Mouse (Mus musculus) forebrain, embryonic 11.5 days (tissue): Measurements from ENCODE around the gene Inafm2. TPM values are rescaled to one million over a fixed set of nuclear protein-coding genes. Genes with fewer than 3 reads are reported as not detected.

Experiments used
- ATAC-seq: fragments of 200-750 bp; cut with Nextera tagmentation; replicated peaks from 2 replicates; pipeline ENCODE4 v1.8.0; 2017; ENCODE audit warnings: moderate TSS enrichment; ENCODE audit not compliant: low FRiP score
- DNase-seq: peaks from one replicate; pipeline ENCODE4 v3.0.0-alpha.2; 2017; ENCODE audit warnings: low spot score
- H3K27ac ChIP-seq: fragments of 300-500 bp; sonication (generic); 2 replicates; pipeline ENCODE4 v1.5.1; 2014; ENCODE audit warnings: low read depth, low read length
- H3K27me3 ChIP-seq: fragments of 300-500 bp; sonication (generic); 2 replicates; pipeline ENCODE4 v1.6.1; 2014; ENCODE audit warnings: mild to moderate bottlenecking, low read length, mixed read lengths; ENCODE audit not compliant: control insufficient read depth, insufficient read depth
- H3K36me3 ChIP-seq: fragments of 300-500 bp; sonication (generic); 2 replicates; pipeline ENCODE4 v1.6.1; 2014; ENCODE audit warnings: mild to moderate bottlenecking, low read length, moderate library complexity, mixed read lengths; ENCODE audit not compliant: control insufficient read depth, insufficient read depth
- H3K4me1 ChIP-seq: fragments of 300-500 bp; sonication (generic); replicated peaks from 2 replicates; pipeline ENCODE4 v1.6.1; 2014; ENCODE audit warnings: low read length, mixed read lengths; ENCODE audit not compliant: control insufficient read depth, insufficient read depth
- H3K4me2 ChIP-seq: fragments of 300-500 bp; sonication (generic); 2 replicates; pipeline ENCODE4 v1.6.1; 2014; ENCODE audit warnings: low read depth, mild to moderate bottlenecking, low read length, moderate library complexity, mixed read lengths; ENCODE audit not compliant: severe bottlenecking
- H3K4me3 ChIP-seq: fragments of 300-500 bp; sonication (generic); 2 replicates; pipeline ENCODE4 v1.5.1; 2014; ENCODE audit warnings: low read depth, low read length
- H3K9ac ChIP-seq: fragments of 300-500 bp; sonication (generic); 2 replicates; pipeline ENCODE4 v1.6.1; 2014; ENCODE audit warnings: low read length
- H3K9me3 ChIP-seq: fragments of 300-500 bp; sonication (generic); 2 replicates; pipeline ENCODE4 v1.6.1; 2016; ENCODE audit warnings: low read length, mixed read lengths; ENCODE audit not compliant: control insufficient read depth
- WGBS: fragments of 180-500 bp; shearing (Covaris S2); extraction: QIAGEN DNeasy Blood & Tissue Kit; methylation state at CpG from one replicate; pipeline ENCODE4 v1.1.7; 2014; 5-methylcytosine and 5-hydroxymethylcytosine counted together
- polyA plus RNA-seq: library from polyadenylated mRNA; unstranded; fragments of >200 nt; fragmentation: Nextera tagmentation; extraction: Ambion mirVana; gene quantifications from 2 replicates; pipeline ENCODE4 v1.2.1, GENCODE M21; 2014

The Inafm2 gene
- polyA plus RNA-seq, 1 experiment from 2014 or later = 30.4 TPM

DNA sequence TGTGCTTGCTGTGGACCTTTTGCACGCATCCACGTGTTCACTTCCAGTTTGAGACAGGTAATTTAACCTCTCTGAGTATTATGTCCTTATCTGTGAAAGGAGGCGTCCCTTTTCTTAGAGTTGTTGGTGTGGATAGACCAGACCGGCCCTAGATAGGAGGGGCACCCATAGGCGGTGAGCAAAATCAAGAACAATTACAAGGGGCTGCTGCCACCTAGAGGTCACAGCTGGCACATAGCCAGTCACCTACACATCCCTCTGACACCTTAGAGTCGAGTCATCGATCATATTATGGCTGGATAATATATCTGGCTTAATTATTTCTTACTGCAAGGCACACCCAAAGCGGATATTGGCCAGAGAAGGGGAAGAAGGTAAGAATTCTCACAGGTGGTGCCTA lies 14.3 kb downstream of the Inafm2 start:
- Histone ChIP-seq H3K27me3 (peaks cover 7% of the 10 kb centered on the region), H3K4me2 (no peak overlapping the region), H3K4me1 (peaks cover 25% of the 10 kb centered on the region), H3K9me3 (no peaks in the 10 kb centered on the region), H3K4me3 (no peak overlapping the region), H3K27ac (no peak overlapping the region), H3K9ac (no peak overlapping the region), H3K36me3 (no peaks in the 10 kb centered on the region)
- DNase-seq = peak; percentile 80
- ATAC-seq = peak; percentile 31
- WGBS = 8% methylated on average over 8 of the region's 8 CpGs

DNA sequence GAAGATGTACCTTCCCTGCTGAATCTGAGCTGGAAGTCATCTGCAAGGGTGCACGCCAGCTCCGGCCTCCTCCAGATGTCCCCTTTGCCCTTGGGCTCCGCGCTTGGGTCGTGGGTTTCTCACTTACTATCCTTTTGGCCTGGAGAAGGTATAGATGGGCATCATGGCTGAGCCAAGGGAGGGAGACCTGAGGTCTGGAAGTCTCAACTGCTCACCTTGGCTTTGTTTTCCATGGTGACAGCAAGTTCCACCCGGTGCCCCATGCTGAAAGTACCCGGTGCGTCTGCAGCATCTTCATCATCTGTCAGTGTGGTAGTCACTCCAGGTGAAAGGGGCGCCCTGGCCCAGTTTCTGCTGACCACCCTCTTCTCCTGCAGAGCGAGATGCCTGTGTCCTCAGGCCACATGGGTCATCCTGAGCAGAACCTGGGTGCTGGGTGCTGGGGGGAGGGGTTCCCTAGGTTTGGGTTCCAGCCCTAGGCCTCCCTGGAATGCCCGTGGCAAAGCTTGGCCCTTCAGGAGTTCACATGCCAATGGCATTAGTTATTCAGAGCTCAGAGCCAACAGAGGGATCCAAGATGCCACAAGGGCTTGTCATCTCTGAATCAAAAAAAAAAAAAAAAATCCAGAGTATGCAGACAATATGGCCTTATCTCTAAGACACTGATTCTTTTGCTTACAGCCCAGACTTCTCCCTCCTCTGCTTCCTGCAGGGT lies 14.9 kb downstream of the Inafm2 start:
- H3K4me2 ChIP-seq = no peak overlapping the region
- peaks cover 7% of the 10 kb centered on the region for H3K27me3 ChIP-seq
- H3K9me3 ChIP-seq = no peaks in the 10 kb centered on the region
- ATAC-seq (no peak), DNase-seq (no peak)
- no peak overlapping the region for H3K9ac ChIP-seq
- peaks cover 25% of the 10 kb centered on the region for H3K4me1 ChIP-seq
- H3K27ac ChIP-seq = no peak overlapping the region
- H3K36me3 ChIP-seq = no peaks in the 10 kb centered on the region
- no peak overlapping the region for H3K4me3 ChIP-seq
- WGBS = 82% methylated on average over 11 of the region's 11 CpGs

DNA sequence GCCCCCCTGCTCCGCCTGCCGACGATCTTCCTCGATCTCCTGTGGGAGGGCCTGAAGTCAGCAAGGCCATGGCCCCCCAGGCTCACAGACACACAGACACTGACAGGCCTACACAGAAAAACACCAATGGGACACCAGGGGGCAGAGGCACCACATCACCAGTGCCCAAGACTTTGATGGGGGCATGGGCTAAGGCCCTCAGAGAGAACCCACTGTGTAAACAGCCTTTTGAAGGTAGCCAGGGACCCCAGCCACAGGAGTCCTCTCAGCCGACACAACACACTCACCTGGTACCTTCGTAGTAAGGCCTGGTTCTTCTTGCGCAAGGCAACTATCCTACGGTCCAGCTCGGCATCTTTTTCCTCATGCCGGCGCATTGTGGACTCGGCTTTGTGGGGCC lies 15.8 kb downstream of the Inafm2 start:
- Histone ChIP-seq H3K4me1 (peaks cover 25% of the 10 kb centered on the region), H3K4me3 (no peak overlapping the region), H3K27ac (no peak overlapping the region), H3K9ac (peak overlapping the region; percentile 57; the same call in 1 of the 2 replicates), H3K36me3 (no peaks in the 10 kb centered on the region), H3K4me2 (peak overlapping the region; percentile 55; the same call in 1 of the 2 replicates), H3K9me3 (no peaks in the 10 kb centered on the region), H3K27me3 (peaks cover 7% of the 10 kb centered on the region)
- ATAC-seq = no peak
- no peak for DNase-seq
- WGBS = 80% methylated on average over 12 of the region's 12 CpGs

DNA sequence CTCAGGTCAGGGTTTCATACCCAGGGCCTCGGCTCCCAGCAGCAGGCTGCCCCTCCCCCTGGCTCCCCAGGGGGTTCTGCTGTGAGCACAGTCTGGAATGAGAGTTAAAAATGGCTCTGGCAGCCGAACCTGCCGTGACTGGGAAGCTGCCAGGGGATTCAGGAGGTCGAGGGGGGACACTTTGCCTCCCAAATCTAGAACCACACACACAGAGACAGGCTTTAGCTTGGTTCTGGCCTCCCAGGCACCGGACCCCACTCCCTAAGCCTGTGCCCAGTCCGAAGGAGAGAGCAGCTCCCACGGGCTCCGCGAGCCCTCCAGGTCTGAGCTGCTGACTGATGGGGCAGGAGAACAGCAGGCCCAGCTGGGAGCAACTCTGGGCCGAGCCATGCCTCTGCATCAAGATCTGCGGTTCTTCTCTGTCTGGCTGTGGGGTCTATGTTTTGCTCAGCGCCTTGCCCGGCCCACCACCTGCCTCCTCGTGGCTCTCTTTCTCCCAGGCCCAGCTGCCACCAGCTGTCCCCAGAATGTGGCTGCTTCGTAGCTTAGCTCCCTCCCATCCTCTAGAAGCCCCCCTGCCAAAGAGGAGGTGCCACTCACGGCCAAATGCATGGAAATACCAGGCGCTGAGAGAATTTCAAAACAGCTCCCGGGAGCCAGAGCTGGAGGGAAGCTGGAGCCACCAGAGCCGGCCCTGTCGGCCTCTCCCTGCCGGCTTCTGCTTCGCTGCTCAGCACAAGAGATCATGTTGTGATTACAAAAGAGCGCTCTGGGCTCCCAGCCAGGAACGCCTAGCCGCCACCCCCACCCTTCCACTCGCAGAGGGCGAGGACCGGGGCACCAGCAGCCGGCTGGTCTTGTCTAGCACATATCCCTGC lies 16.6 kb downstream of the Inafm2 start, which contains the start of gene Ccdc9b:
Gene Ccdc9b, minus strand, starts transcription at position 756 of the 878 bp plus-strand sequence.
- Histone ChIP-seq H3K9ac (peak within 1 kb of the TSS; percentile 57), H3K9me3 (no peaks in the 10 kb centered on the region), H3K4me1 (peaks cover 25% of the 10 kb centered on the region), H3K36me3 (no peaks in the 10 kb centered on the region), H3K27me3 (peaks cover 7% of the 10 kb centered on the region), H3K27ac (peak within 1 kb of the TSS; percentile 71), H3K4me2 (peak within 1 kb of the TSS; percentile 55), H3K4me3 (peak within 1 kb of the TSS; percentile 5)
- WGBS = 5% methylated on average over 29 of the region's 29 CpGs
- peak; percentile 89 for DNase-seq
- ATAC-seq = peak; percentile 72

DNA sequence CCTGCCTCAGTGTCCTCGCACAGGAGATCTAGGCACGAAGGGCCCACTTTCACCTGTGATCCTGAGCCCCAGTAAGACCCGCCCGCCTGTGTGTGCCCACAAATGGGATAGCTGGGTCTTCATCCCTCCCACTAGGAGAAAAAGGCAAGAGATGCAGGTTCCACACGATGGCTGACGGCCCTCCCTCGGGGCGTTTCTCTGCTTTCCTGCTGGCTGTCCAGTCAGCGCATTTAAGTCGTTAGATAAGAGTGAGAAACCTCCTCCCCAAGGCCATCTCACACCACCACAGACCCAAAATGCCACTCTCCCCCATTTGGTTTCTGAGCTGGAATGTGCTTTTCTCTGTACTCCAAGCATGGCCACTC lies 17.2 kb downstream of the Inafm2 start:
- Histone ChIP-seq H3K4me2 (peak overlapping the region; percentile 55), H3K4me1 (peaks cover 25% of the 10 kb centered on the region), H3K36me3 (no peaks in the 10 kb centered on the region), H3K27ac (peak overlapping the region; percentile 71; the same call in 1 of the 2 replicates), H3K27me3 (peaks cover 7% of the 10 kb centered on the region), H3K9me3 (no peaks in the 10 kb centered on the region), H3K9ac (peak overlapping the region; percentile 23; the same call in 1 of the 2 replicates), H3K4me3 (peak overlapping the region; percentile 5)
- DNase-seq (no peak), ATAC-seq (no peak)
- WGBS = 12% methylated on average over 10 of the region's 10 CpGs

DNA sequence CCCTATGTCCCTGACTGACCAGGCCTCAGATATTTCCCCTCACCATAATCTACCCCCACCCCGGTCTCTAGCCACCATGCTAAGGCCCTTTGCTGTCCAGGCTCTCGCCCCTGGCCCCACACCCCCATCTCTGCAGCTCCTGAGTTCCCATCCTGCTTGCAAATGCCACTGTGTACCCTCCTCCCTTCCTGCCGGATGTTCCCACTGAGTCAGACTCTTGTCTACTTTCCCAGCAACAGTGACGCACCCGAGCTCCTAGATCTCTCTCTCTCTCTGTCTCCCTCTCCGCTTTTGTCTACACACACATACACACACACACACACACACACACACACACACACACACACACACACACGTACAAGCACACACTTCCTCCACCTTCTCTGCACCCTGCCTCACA lies 17.9 kb downstream of the Inafm2 start:
- Histone ChIP-seq H3K27ac (no peak overlapping the region), H3K9ac (peak overlapping the region; percentile 23; the same call in 1 of the 2 replicates), H3K27me3 (peaks cover 7% of the 10 kb centered on the region), H3K4me3 (no peak overlapping the region), H3K4me2 (no peak overlapping the region), H3K4me1 (peaks cover 25% of the 10 kb centered on the region), H3K36me3 (no peaks in the 10 kb centered on the region), H3K9me3 (no peaks in the 10 kb centered on the region)
- no peak for DNase-seq
- WGBS = 76% methylated on average over 7 of the region's 7 CpGs
- ATAC-seq = no peak

DNA sequence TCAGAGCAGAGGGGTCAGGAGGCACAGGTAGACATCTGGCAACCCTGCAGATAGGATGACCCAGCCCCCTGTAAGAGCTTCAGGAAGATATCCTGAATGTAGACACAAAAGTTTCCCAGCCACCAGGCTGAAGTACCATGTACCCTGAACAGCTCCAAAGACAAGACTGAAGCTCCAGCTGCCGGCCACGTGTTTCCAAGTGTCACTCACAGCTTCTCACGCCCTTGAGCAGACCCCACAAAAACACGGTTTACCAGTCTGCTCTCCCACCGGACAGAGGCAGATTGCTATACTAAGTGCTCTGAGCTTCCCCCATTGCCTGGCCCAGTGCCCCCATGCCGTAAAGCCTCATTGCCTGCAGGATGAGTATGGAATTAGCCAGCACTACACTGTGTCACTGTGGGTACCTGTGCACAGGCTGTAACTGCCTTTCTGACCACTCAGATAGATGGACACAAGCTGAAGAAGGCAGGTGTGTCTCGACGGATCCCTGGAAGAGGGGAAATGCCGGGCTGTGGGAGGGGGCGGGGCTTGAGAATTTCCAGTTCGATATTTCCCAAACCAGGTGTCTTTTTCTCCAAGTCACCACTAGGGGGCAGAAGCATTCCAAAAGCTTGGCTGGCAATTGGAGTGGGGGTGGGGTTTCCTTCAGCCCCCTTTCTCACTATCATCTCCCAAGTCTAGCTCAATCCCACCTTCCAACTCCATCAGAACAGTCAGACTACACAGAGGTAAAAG lies 18.7 kb downstream of the Inafm2 start:
- Histone ChIP-seq H3K4me2 (no peak overlapping the region), H3K9me3 (no peaks in the 10 kb centered on the region), H3K27me3 (peaks cover 7% of the 10 kb centered on the region), H3K36me3 (no peaks in the 10 kb centered on the region), H3K4me3 (no peak overlapping the region), H3K27ac (no peak overlapping the region), H3K9ac (no peak overlapping the region), H3K4me1 (peaks cover 25% of the 10 kb centered on the region)
- DNase-seq = peak; percentile 74
- WGBS = 28% methylated on average over 11 of the region's 11 CpGs
- no peak for ATAC-seq

DNA sequence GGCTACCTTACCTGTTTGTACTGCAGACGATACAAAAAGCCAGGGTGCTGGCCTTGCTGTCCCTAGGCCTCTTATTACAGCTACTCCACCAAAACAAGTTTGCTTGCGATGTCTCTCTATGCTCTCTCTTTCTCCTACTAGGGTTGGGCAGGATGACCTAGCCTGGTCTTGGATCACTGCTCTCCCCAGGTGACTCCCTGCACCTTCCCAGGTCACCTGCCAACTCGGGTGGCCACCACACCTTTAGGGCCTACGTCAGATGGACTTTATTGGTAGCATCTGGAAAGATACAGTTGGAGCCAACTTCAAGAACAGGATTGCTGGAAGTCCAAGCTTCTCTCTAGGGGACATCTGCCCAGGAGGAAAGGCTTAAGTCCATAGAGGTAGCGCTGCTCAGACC lies 19.3 kb downstream of the Inafm2 start:
- WGBS = 87% methylated on average over 5 of the region's 5 CpGs
- no peak overlapping the region for H3K4me2 ChIP-seq
- DNase-seq (no peak), ATAC-seq (no peak)
- H3K27ac ChIP-seq = no peak overlapping the region
- no peaks in the 10 kb centered on the region for H3K36me3 ChIP-seq
- H3K27me3 ChIP-seq = peaks cover 7% of the 10 kb centered on the region
- H3K9ac ChIP-seq = no peak overlapping the region
- H3K4me3 ChIP-seq = no peak overlapping the region
- no peaks in the 10 kb centered on the region for H3K9me3 ChIP-seq
- peaks cover 25% of the 10 kb centered on the region for H3K4me1 ChIP-seq
